Mouse (Mus musculus): Measurements from ENCODE around the gene Ubxn6. TPM values are rescaled to one million over a fixed set of nuclear protein-coding genes. Genes with fewer than 3 reads are reported as not detected.

Ubxn6 gene
- polyA plus RNA-seq, 1 experiment from 2014 or later: 41.3 TPM

- no peak overlapping the region for H3K9ac ChIP-seq (ENCODE audit: low read length)
- H3K4me1 ChIP-seq (ENCODE audit: control insufficient read depth in 2 of 2, insufficient read depth in 2 of 2, low read length in 2 of 2): peaks cover 15 to 17% of the 10 kb centered on the region in 2 experiments
- no peak overlapping the region for H3K4me2 ChIP-seq (ENCODE audit: low read length)
- H3K4me3 ChIP-seq (ENCODE audit: control insufficient read depth in 1 of 2, insufficient read depth in 1 of 2, low read depth in 1 of 2, low read length in 2 of 2): no peak overlapping the region
- H3K27ac ChIP-seq (replicated peaks in 1 of 2; ENCODE audit: control insufficient read depth in 1 of 2, insufficient read depth in 1 of 2, low read depth in 2 of 2, low read length in 2 of 2): no peak overlapping the region
- 68% methylated on average over 10 of the region's 10 CpGs for WGBS
- H3K27me3 ChIP-seq (ENCODE audit: control insufficient read depth, insufficient read depth, low read length): peaks cover 43% of the 10 kb centered on the region
- ATAC-seq (ENCODE audit: insufficient number of reproducible peaks, insufficient read depth, low FRiP score, low read depth): no peak
- no peaks in the 10 kb centered on the region for H3K36me3 ChIP-seq (ENCODE audit: control insufficient read depth, insufficient read depth, low read length)
- H3K9me3 ChIP-seq (ENCODE audit: control insufficient read depth, low read length): no peaks in the 10 kb centered on the region
These were observed 41.4 kb upstream of the Ubxn6 start for GRCm38 (mm10) chr17:56116193-56116592.

GRCm38 (mm10) chr17:56112743-56113142 is 37.9 kb upstream of the Ubxn6 start:
- H3K36me3 ChIP-seq (ENCODE audit: control insufficient read depth, insufficient read depth, low read length): no peaks in the 10 kb centered on the region
- peaks cover 6 to 19% of the 10 kb centered on the region in 2 experiments for H3K4me1 ChIP-seq (ENCODE audit: control insufficient read depth in 2 of 2, insufficient read depth in 2 of 2, low read length in 2 of 2)
- ATAC-seq (ENCODE audit: insufficient number of reproducible peaks, insufficient read depth, low FRiP score, low read depth): no peak
- 60% methylated on average over 3 of the region's 3 CpGs for WGBS
- H3K9me3 ChIP-seq (ENCODE audit: control insufficient read depth, low read length): no peaks in the 10 kb centered on the region
- no peak overlapping the region for H3K27ac ChIP-seq (replicated peaks in 1 of 2; ENCODE audit: control insufficient read depth in 1 of 2, insufficient read depth in 1 of 2, low read depth in 2 of 2, low read length in 2 of 2)
- H3K4me3 ChIP-seq (ENCODE audit: control insufficient read depth in 1 of 2, insufficient read depth in 1 of 2, low read depth in 1 of 2, low read length in 2 of 2): no peak overlapping the region
- peaks cover 16% of the 10 kb centered on the region for H3K27me3 ChIP-seq (ENCODE audit: control insufficient read depth, insufficient read depth, low read length)
- H3K9ac ChIP-seq (ENCODE audit: low read length): no peak overlapping the region
- no peak overlapping the region for H3K4me2 ChIP-seq (ENCODE audit: low read length)

GRCm38 (mm10) chr17:56111864-56112263 is 37.0 kb upstream of the Ubxn6 start:
- no peak for ATAC-seq (ENCODE audit: insufficient number of reproducible peaks, insufficient read depth, low FRiP score, low read depth)
- WGBS: 45% methylated on average over 5 of the region's 5 CpGs

GRCm38 (mm10) chr17:56111021-56111420 is 36.2 kb upstream of the Ubxn6 start:
- no peaks in the 10 kb centered on the region for H3K9me3 ChIP-seq (ENCODE audit: control insufficient read depth, low read length)
- peaks cover 3% of the 10 kb centered on the region; the same call in 1 of the 2 replicates for H3K27me3 ChIP-seq (ENCODE audit: control insufficient read depth, insufficient read depth, low read length)
- 76% methylated on average over 1 of the region's 1 CpGs for WGBS

More at GRCm38 (mm10) chr17:56111864-56112263, 37.0 kb upstream of the Ubxn6 start:
- Histone ChIP-seq H3K4me3 (ENCODE audit: control insufficient read depth in 1 of 2, insufficient read depth in 1 of 2, low read depth in 1 of 2, low read length in 2 of 2) (no peak overlapping the region), H3K4me1 (ENCODE audit: control insufficient read depth in 2 of 2, insufficient read depth in 2 of 2, low read length in 2 of 2) (peaks cover 2 to 14% of the 10 kb centered on the region in 2 experiments; a peak in 3 of 4 replicates), H3K27ac (replicated peaks in 1 of 2; ENCODE audit: control insufficient read depth in 1 of 2, insufficient read depth in 1 of 2, low read depth in 2 of 2, low read length in 2 of 2) (no peak overlapping the region), H3K4me2 (ENCODE audit: low read length) (no peak overlapping the region), H3K36me3 (ENCODE audit: control insufficient read depth, insufficient read depth, low read length) (no peaks in the 10 kb centered on the region), H3K9ac (ENCODE audit: low read length) (no peak overlapping the region), H3K9me3 (ENCODE audit: control insufficient read depth, low read length) (no peaks in the 10 kb centered on the region), H3K27me3 (ENCODE audit: control insufficient read depth, insufficient read depth, low read length) (peaks cover 9% of the 10 kb centered on the region)

GRCm38 (mm10) chr17:56110571-56110970 is 35.7 kb upstream of the Ubxn6 start:
- Histone ChIP-seq H3K4me3 (ENCODE audit: control insufficient read depth in 1 of 2, insufficient read depth in 1 of 2, low read depth in 1 of 2, low read length in 2 of 2) (no peak overlapping the region), H3K9ac (ENCODE audit: low read length) (no peak overlapping the region), H3K27ac (replicated peaks in 1 of 2; ENCODE audit: control insufficient read depth in 1 of 2, insufficient read depth in 1 of 2, low read depth in 2 of 2, low read length in 2 of 2) (no peak overlapping the region), H3K36me3 (ENCODE audit: control insufficient read depth, insufficient read depth, low read length) (no peaks in the 10 kb centered on the region), H3K9me3 (ENCODE audit: control insufficient read depth, low read length) (no peaks in the 10 kb centered on the region), H3K4me2 (ENCODE audit: low read length) (no peak overlapping the region), H3K4me1 (ENCODE audit: control insufficient read depth in 2 of 2, insufficient read depth in 2 of 2, low read length in 2 of 2) (peaks cover 2 to 14% of the 10 kb centered on the region in 2 experiments; a peak in 3 of 4 replicates), H3K27me3 (ENCODE audit: control insufficient read depth, insufficient read depth, low read length) (no peaks in the 10 kb centered on the region; the same call in 1 of the 2 replicates)
- no peak for ATAC-seq (ENCODE audit: insufficient number of reproducible peaks, insufficient read depth, low FRiP score, low read depth)
- WGBS: 77% methylated on average over 4 of the region's 4 CpGs

More at GRCm38 (mm10) chr17:56111021-56111420, 36.2 kb upstream of the Ubxn6 start:
- Histone ChIP-seq H3K36me3 (ENCODE audit: control insufficient read depth, insufficient read depth, low read length) (no peaks in the 10 kb centered on the region), H3K4me3 (ENCODE audit: control insufficient read depth in 1 of 2, insufficient read depth in 1 of 2, low read depth in 1 of 2, low read length in 2 of 2) (no peak overlapping the region), H3K4me2 (ENCODE audit: low read length) (no peak overlapping the region), H3K4me1 (ENCODE audit: control insufficient read depth in 2 of 2, insufficient read depth in 2 of 2, low read length in 2 of 2) (peaks cover 2 to 14% of the 10 kb centered on the region in 2 experiments; a peak in 3 of 4 replicates), H3K27ac (replicated peaks in 1 of 2; ENCODE audit: control insufficient read depth in 1 of 2, insufficient read depth in 1 of 2, low read depth in 2 of 2, low read length in 2 of 2) (no peak overlapping the region), H3K9ac (ENCODE audit: low read length) (no peak overlapping the region)
- no peak for ATAC-seq (ENCODE audit: insufficient number of reproducible peaks, insufficient read depth, low FRiP score, low read depth)

- Histone ChIP-seq H3K9ac (ENCODE audit: low read length) (0 out of 2 replicates have a peak within 1 kb of the TSS, but pooled peaks have one; percentile 1), H3K4me3 (ENCODE audit: control insufficient read depth in 1 of 2, insufficient read depth in 1 of 2, low read depth in 1 of 2, low read length in 2 of 2) (no peak within 1 kb of the TSS)
These were observed 34.6 kb upstream of the Ubxn6 start, which contains the start of gene Plin4 for GRCm38 (mm10) chr17:56109219-56110051. Gene Plin4, minus strand, starts transcription at chr17:56109803.

GRCm38 (mm10) chr17:56108334-56109044 is 33.7 kb upstream of the Ubxn6 start:
- Histone ChIP-seq H3K9me3 (ENCODE audit: control insufficient read depth, low read length) (no peaks in the 10 kb centered on the region), H3K27ac (replicated peaks in 1 of 2; ENCODE audit: control insufficient read depth in 1 of 2, insufficient read depth in 1 of 2, low read depth in 2 of 2, low read length in 2 of 2) (no peak overlapping the region), H3K36me3 (ENCODE audit: control insufficient read depth, insufficient read depth, low read length) (peaks cover 2% of the 10 kb centered on the region; the same call in 1 of the 2 replicates), H3K4me2 (ENCODE audit: low read length) (no peak overlapping the region), H3K27me3 (ENCODE audit: control insufficient read depth, insufficient read depth, low read length) (no peaks in the 10 kb centered on the region), H3K4me1 (ENCODE audit: control insufficient read depth in 2 of 2, insufficient read depth in 2 of 2, low read length in 2 of 2) (peaks cover 2 to 14% of the 10 kb centered on the region in 2 experiments; a peak in 3 of 4 replicates), H3K4me3 (ENCODE audit: control insufficient read depth in 1 of 2, insufficient read depth in 1 of 2, low read depth in 1 of 2, low read length in 2 of 2) (no peak overlapping the region), H3K9ac (ENCODE audit: low read length) (no peak overlapping the region)
- ATAC-seq (ENCODE audit: insufficient number of reproducible peaks, insufficient read depth, low FRiP score, low read depth): peak; percentile 38; the same call in 1 of the 2 replicates
- WGBS: 76% methylated on average over 6 of the region's 6 CpGs

More at GRCm38 (mm10) chr17:56109219-56110051, 34.6 kb upstream of the Ubxn6 start, which contains the start of gene Plin4:
- peak; percentile 69 for ATAC-seq (ENCODE audit: insufficient number of reproducible peaks, insufficient read depth, low FRiP score, low read depth)
- H3K27ac ChIP-seq (replicated peaks in 1 of 2; ENCODE audit: control insufficient read depth in 1 of 2, insufficient read depth in 1 of 2, low read depth in 2 of 2, low read length in 2 of 2): 0 out of 4 replicates have a peak within 1 kb of the TSS, but pooled peaks of 1 of the 2 experiments have one; percentile 19
- no peaks in the 10 kb centered on the region for H3K36me3 ChIP-seq (ENCODE audit: control insufficient read depth, insufficient read depth, low read length)
- peaks cover 2 to 14% of the 10 kb centered on the region in 2 experiments; a peak in 3 of 4 replicates for H3K4me1 ChIP-seq (ENCODE audit: control insufficient read depth in 2 of 2, insufficient read depth in 2 of 2, low read length in 2 of 2)
- H3K4me2 ChIP-seq (ENCODE audit: low read length): no peak within 1 kb of the TSS
- WGBS: 46% methylated on average over 10 of the region's 10 CpGs
- H3K27me3 ChIP-seq (ENCODE audit: control insufficient read depth, insufficient read depth, low read length): no peaks in the 10 kb centered on the region
- no peaks in the 10 kb centered on the region for H3K9me3 ChIP-seq (ENCODE audit: control insufficient read depth, low read length)
